Mouse (Mus musculus): ENCODE measurements around the gene Med18. TPM values are rescaled to one million over a fixed set of nuclear protein-coding genes. Genes with fewer than 3 reads are reported as not detected.
A peak's percentile ranks its signal among the peaks of the same experiment; 100 is the strongest.
"Not testable (repeated sequence)": the region's sequence is repeated elsewhere in the genome, so short reads cannot be mapped to it uniquely, and the experiment has no call there.

Med18 gene
- polyA plus RNA-seq, 1 experiment from 2014 or later, result 1.9 TPM

- peaks cover 50% of the 10 kb centered on the region for H3K79me2 ChIP-seq (ENCODE audit: inconsistent target)
- H3K4me3 ChIP-seq (ENCODE audit: inconsistent target), result peak overlapping the region; percentile 70
- H3K36me3 ChIP-seq (ENCODE audit: inconsistent target), result no peaks in the 10 kb centered on the region
- H3K27ac ChIP-seq, result peak overlapping the region; percentile 41; the same call in 1 of the 2 replicates
- WGBS (ENCODE audit: missing documents), result 2% methylated on average over 11 of the region's 13 CpGs
Observed at GRCm38 (mm10) chr4:132421556-132421922, 42.2 kb downstream of the Med18 start.

- 55% methylated on average over 5 of the region's 5 CpGs for WGBS (ENCODE audit: missing documents)
- H3K79me2 ChIP-seq (ENCODE audit: inconsistent target), result peaks cover 60% of the 10 kb centered on the region
- H3K27ac ChIP-seq, result no peak overlapping the region
- H3K36me3 ChIP-seq (ENCODE audit: inconsistent target), result no peaks in the 10 kb centered on the region
- no peak overlapping the region for H3K4me3 ChIP-seq (ENCODE audit: inconsistent target)
Observed at GRCm38 (mm10) chr4:132420471-132420870, 43.2 kb downstream of the Med18 start.

- H3K36me3 ChIP-seq (ENCODE audit: inconsistent target), result no peaks in the 10 kb centered on the region
- peaks cover 83% of the 10 kb centered on the region for H3K79me2 ChIP-seq (ENCODE audit: inconsistent target)
- no peak overlapping the region for H3K4me3 ChIP-seq (ENCODE audit: inconsistent target)
- H3K27ac ChIP-seq, result no peak overlapping the region
Observed at GRCm38 (mm10) chr4:132415966-132416365, 47.8 kb downstream of the Med18 start.

- WGBS (ENCODE audit: missing documents), result 87% methylated on average over 2 of the region's 4 CpGs
- H3K4me3 ChIP-seq (ENCODE audit: inconsistent target); H3K27ac ChIP-seq; H3K36me3 ChIP-seq (ENCODE audit: inconsistent target): not testable (repeated sequence)
- peaks cover 83% of the 10 kb centered on the region for H3K79me2 ChIP-seq (ENCODE audit: inconsistent target)
Observed at GRCm38 (mm10) chr4:132413257-132413656, 50.5 kb downstream of the Med18 start.

GRCm38 (mm10) chr4:132411322-132412094 is 52.2 kb downstream of the Med18 start:
- Histone ChIP-seq H3K4me3 (ENCODE audit: inconsistent target) (no peak overlapping the region), H3K27ac (no peak overlapping the region), H3K79me2 (ENCODE audit: inconsistent target) (peaks cover 83% of the 10 kb centered on the region), H3K36me3 (ENCODE audit: inconsistent target) (no peaks in the 10 kb centered on the region)
- WGBS (ENCODE audit: missing documents), result 55% methylated on average over 8 of the region's 8 CpGs

- WGBS (ENCODE audit: missing documents), result 76% methylated on average over 4 of the region's 4 CpGs
- H3K4me3 ChIP-seq (ENCODE audit: inconsistent target), result no peak overlapping the region
- no peak overlapping the region for H3K27ac ChIP-seq
- H3K79me2 ChIP-seq (ENCODE audit: inconsistent target), result peaks cover 83% of the 10 kb centered on the region
- H3K36me3 ChIP-seq (ENCODE audit: inconsistent target), result no peaks in the 10 kb centered on the region
Observed at GRCm38 (mm10) chr4:132409587-132410229, 54.0 kb downstream of the Med18 start.

Other genes starting within 250 kb of the Med18 start
- 7.8 to 8.4 TPM (median 8.3 TPM) in 3 replicates for gene Gmeb1, start 202.3 kb downstream of the Med18 start, polyA plus RNA-seq (2018)
- 14.6 to 29.9 TPM (median 25.8 TPM) in 3 replicates for gene Taf12, start 189.5 kb downstream of the Med18 start, polyA plus RNA-seq (2018)
- gene Rab42, start 160.5 kb downstream of the Med18 start, polyA plus RNA-seq (2018), result 0.52 to 0.69 TPM (median 0.60 TPM) in 3 replicates
- gene Trnau1ap, start 134.4 kb downstream of the Med18 start, polyA plus RNA-seq (2018), result 20.1 to 47.1 TPM (median 30.7 TPM) in 3 replicates
- gene Rcc1, start 110.3 kb downstream of the Med18 start, polyA plus RNA-seq (2018), result 4.4 to 19.9 TPM (median 8.8 TPM) in 3 replicates
- 9.3 to 18.7 TPM (median 9.9 TPM) in 3 replicates for gene Phactr4, start 41.4 kb downstream of the Med18 start, polyA plus RNA-seq (2018)
- gene Sesn2, start 46.6 kb upstream of the Med18 start, polyA plus RNA-seq (2018), result 12.3 to 18.2 TPM (median 13.4 TPM) in 3 replicates
- 516 to 719 TPM (median 630 TPM) in 3 replicates for gene Atpif1, start 69.7 kb upstream of the Med18 start, polyA plus RNA-seq (2018)
- 98.0 to 366 TPM (median 125 TPM) in 3 replicates for gene Dnajc8, start 71.6 kb upstream of the Med18 start, polyA plus RNA-seq (2018)
- 102 to 269 TPM (median 231 TPM) in 3 replicates for gene Ptafr, start 100.1 kb upstream of the Med18 start, polyA plus RNA-seq (2018)
- 29.7 to 70.2 TPM (median 32.1 TPM) in 3 replicates for gene Eya3, start 175.1 kb upstream of the Med18 start, polyA plus RNA-seq (2018)